Mouse (Mus musculus) embryonic facial prominence, embryonic 14.5 days (tissue): ENCODE data around the gene Ptprg. TPM values are rescaled to one million over a fixed set of nuclear protein-coding genes. Genes with fewer than 3 reads are reported as not detected.

Source experiments
- ATAC-seq: fragments of 200-750 bp; cut with Nextera tagmentation; 2 replicates; pipeline ENCODE4 v1.8.0; 2017; ENCODE audit warnings: low read depth, moderate number of reproducible peaks, moderate TSS enrichment
- DNase-seq: peaks from one replicate; pipeline ENCODE4 v3.0.0-alpha.2; 2015; ENCODE audit warnings: low spot score
- H3K27ac ChIP-seq: fragments of 300-500 bp; sonication (generic); replicated peaks from 2 replicates; pipeline ENCODE4 v1.5.1; 2014; ENCODE audit warnings: low read depth, mild to moderate bottlenecking, low read length, moderate library complexity
- H3K27me3 ChIP-seq: fragments of 300-500 bp; sonication (generic); replicated peaks from 2 replicates; pipeline ENCODE4 v1.6.1; 2014; ENCODE audit warnings: low read length; ENCODE audit not compliant: control insufficient read depth, insufficient read depth
- H3K36me3 ChIP-seq: fragments of 300-500 bp; sonication (generic); 2 replicates; pipeline ENCODE4 v1.6.1; 2014; ENCODE audit warnings: low read length, mixed read lengths; ENCODE audit not compliant: control insufficient read depth, insufficient read depth
- H3K4me1 ChIP-seq: fragments of 300-500 bp; sonication (generic); 2 replicates; pipeline ENCODE4 v1.6.1; 2014; ENCODE audit warnings: antibody characterized with exemption, low read length; ENCODE audit not compliant: control insufficient read depth, insufficient read depth
- H3K4me2 ChIP-seq: fragments of 300-500 bp; sonication (generic); 2 replicates; pipeline ENCODE4 v1.6.1; 2014; ENCODE audit warnings: low read depth, mild to moderate bottlenecking, low read length, moderate library complexity, mixed read lengths
- H3K4me3 ChIP-seq: fragments of 300-500 bp; sonication (generic); 2 replicates; pipeline ENCODE4 v1.5.1; 2014; ENCODE audit warnings: low read depth, mild to moderate bottlenecking, low read length
- H3K9ac ChIP-seq: fragments of 300-500 bp; sonication (generic); 2 replicates; pipeline ENCODE4 v1.6.1; 2014; ENCODE audit warnings: low read depth, mild to moderate bottlenecking, low read length, moderate library complexity, mixed read lengths
- H3K9me3 ChIP-seq: fragments of 300-500 bp; sonication (generic); 2 replicates; pipeline ENCODE4 v1.6.1; 2016; ENCODE audit warnings: low read length; ENCODE audit not compliant: control insufficient read depth
- WGBS: fragments of 180-500 bp; shearing (Covaris S2); extraction: QIAGEN DNeasy Blood & Tissue Kit; methylation state at CpG from one replicate; pipeline ENCODE4 v1.1.7; 2014; 5-methylcytosine and 5-hydroxymethylcytosine counted together
- polyA plus RNA-seq: library from polyadenylated mRNA; unstranded; fragments of >200 nt; fragmentation: Nextera tagmentation; extraction: Ambion mirVana; gene quantifications from 2 replicates; pipeline ENCODE4 v1.2.1, GENCODE M21; 2014

Gene Ptprg
- polyA plus RNA-seq, 1 experiment from 2014 or later, result 23.5 TPM

DNA sequence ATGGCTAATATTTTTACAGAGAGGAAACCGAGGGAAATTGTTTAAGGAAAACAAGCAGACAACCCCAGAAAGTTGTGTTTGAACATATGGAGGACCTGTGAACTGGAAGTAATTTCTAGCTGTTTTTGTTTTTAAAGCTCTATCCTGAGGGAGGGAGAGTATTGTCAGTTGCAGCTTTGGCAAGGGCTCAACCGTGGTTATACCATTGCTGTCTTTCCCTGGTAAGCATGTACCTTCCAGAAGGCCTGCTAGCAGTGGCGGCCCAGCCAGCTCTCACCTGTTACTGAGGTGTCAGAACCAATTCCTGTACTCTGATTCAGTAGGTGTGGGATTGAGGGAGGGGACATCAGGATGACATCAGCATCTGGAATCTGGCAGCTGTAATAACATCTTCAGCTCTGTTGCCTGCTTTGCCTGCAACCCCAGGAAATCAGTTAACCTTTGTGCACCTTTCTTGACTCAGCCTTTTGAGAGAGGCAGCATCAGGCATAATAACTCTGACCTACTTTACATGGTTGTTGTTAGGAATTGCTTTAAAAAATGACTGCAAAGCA is 304.7 kb downstream of the Ptprg start:
- peaks cover 12% of the 10 kb centered on the region; the same call in 1 of the 2 replicates for H3K4me1 ChIP-seq
- no peaks in the 10 kb centered on the region for H3K9me3 ChIP-seq
- no peak overlapping the region for H3K27ac ChIP-seq
- no peak overlapping the region for H3K4me2 ChIP-seq
- no peak for ATAC-seq
- DNase-seq, result no peak
- no peaks in the 10 kb centered on the region for H3K36me3 ChIP-seq
- no peak overlapping the region for H3K4me3 ChIP-seq
- H3K9ac ChIP-seq, result no peak overlapping the region
- 37% methylated on average over 3 of the region's 3 CpGs for WGBS
- no peaks in the 10 kb centered on the region for H3K27me3 ChIP-seq

GRCm38 (mm10) chr14:11863286-11863685 is 310.0 kb downstream of the Ptprg start:
- Histone ChIP-seq H3K9me3 (no peaks in the 10 kb centered on the region), H3K27ac (0 out of 2 replicates have a peak overlapping the region, but pooled peaks have one; percentile 1), H3K4me3 (no peak overlapping the region), H3K9ac (no peak overlapping the region), H3K4me1 (peaks cover 32% of the 10 kb centered on the region), H3K4me2 (no peak overlapping the region), H3K27me3 (no peaks in the 10 kb centered on the region), H3K36me3 (no peaks in the 10 kb centered on the region)
- ATAC-seq (no peak), DNase-seq (no peak)
- 53% methylated on average over 3 of the region's 3 CpGs for WGBS

GRCm38 (mm10) chr14:11864840-11865239 is 311.5 kb downstream of the Ptprg start:
- ATAC-seq (no peak; the same call in 1 of the 2 replicates), DNase-seq (peak; percentile 35)
- H3K4me3 ChIP-seq, result no peak overlapping the region
- H3K9me3 ChIP-seq, result no peaks in the 10 kb centered on the region
- peaks cover 25% of the 10 kb centered on the region for H3K4me1 ChIP-seq
- H3K36me3 ChIP-seq, result no peaks in the 10 kb centered on the region
- peak overlapping the region; percentile 23; the same call in 1 of the 2 replicates for H3K4me2 ChIP-seq
- no peaks in the 10 kb centered on the region for H3K27me3 ChIP-seq
- 13% methylated on average over 3 of the region's 3 CpGs for WGBS
- H3K27ac ChIP-seq, result no peak overlapping the region; the same call in 1 of the 2 replicates
- no peak overlapping the region for H3K9ac ChIP-seq

GRCm38 (mm10) chr14:11865332-11865731 is 312.0 kb downstream of the Ptprg start:
- DNase-seq (peak; percentile 64), ATAC-seq (peak; percentile 60; the same call in 1 of the 2 replicates)
- no peak overlapping the region for H3K27ac ChIP-seq
- peaks cover 29% of the 10 kb centered on the region for H3K4me1 ChIP-seq
- no peaks in the 10 kb centered on the region for H3K36me3 ChIP-seq
- H3K4me3 ChIP-seq, result no peak overlapping the region
- WGBS, result 10% methylated on average over 5 of the region's 5 CpGs
- H3K4me2 ChIP-seq, result peak overlapping the region; percentile 23; the same call in 1 of the 2 replicates
- no peaks in the 10 kb centered on the region for H3K27me3 ChIP-seq
- no peak overlapping the region for H3K9ac ChIP-seq
- no peaks in the 10 kb centered on the region for H3K9me3 ChIP-seq

GRCm38 (mm10) chr14:11865872-11866271 is 312.5 kb downstream of the Ptprg start:
- WGBS, result 65% methylated on average over 6 of the region's 6 CpGs
- no peaks in the 10 kb centered on the region for H3K27me3 ChIP-seq
- no peak for DNase-seq
- no peak overlapping the region for H3K27ac ChIP-seq
- no peaks in the 10 kb centered on the region for H3K36me3 ChIP-seq
- peaks cover 32% of the 10 kb centered on the region for H3K4me1 ChIP-seq
- H3K9me3 ChIP-seq, result no peaks in the 10 kb centered on the region
- H3K9ac ChIP-seq, result no peak overlapping the region
- H3K4me2 ChIP-seq, result no peak overlapping the region
- no peak for ATAC-seq
- no peak overlapping the region for H3K4me3 ChIP-seq

DNA sequence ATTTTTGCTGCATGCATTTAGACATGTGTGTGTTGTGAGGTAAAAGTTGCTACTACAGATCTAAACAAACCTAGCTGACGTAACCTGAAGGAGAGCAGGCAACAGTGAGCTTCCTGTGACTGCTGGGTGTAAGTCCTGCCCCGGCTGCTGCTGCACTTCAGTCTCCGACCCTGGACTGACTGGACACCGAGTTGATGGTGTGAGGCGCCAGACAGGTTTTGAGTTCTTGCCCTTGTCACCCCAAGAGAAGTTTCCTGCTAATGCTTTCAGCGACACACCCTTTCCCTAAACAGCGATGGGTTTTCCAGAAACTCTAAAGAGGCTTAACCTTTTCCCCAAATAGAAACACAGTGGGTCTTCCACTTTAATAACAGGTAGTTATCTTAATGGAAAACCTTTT is 313.1 kb downstream of the Ptprg start:
- Histone ChIP-seq H3K27ac (no peak overlapping the region), H3K4me1 (peaks cover 37% of the 10 kb centered on the region), H3K27me3 (no peaks in the 10 kb centered on the region), H3K36me3 (no peaks in the 10 kb centered on the region), H3K4me2 (no peak overlapping the region), H3K9ac (no peak overlapping the region), H3K9me3 (no peaks in the 10 kb centered on the region), H3K4me3 (no peak overlapping the region)
- ATAC-seq, result no peak
- DNase-seq, result no peak
- 73% methylated on average over 6 of the region's 7 CpGs for WGBS

DNA sequence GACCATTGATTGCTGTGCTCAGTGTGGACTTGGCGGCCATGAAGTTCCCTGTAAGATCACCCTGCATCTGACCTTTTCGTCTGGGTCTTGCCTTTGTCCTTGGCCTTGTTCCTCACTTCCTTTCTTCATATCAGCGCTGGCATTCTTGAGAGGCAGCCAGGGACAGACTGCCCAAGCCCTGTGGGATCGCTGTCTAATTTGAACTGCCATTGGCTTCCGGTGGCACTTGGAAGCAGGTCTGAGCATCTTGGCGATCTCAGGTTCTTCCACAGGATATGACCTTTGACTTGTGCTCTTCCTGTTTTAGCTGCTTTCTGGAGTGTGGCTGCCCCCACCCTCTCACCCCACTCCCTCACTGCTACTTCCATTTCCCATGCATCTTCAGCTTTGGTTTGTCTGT is 315.3 kb downstream of the Ptprg start:
- Histone ChIP-seq H3K4me1 (peaks cover 44% of the 10 kb centered on the region), H3K4me2 (no peak overlapping the region), H3K36me3 (no peaks in the 10 kb centered on the region), H3K9ac (no peak overlapping the region), H3K9me3 (no peaks in the 10 kb centered on the region), H3K27me3 (no peaks in the 10 kb centered on the region), H3K4me3 (no peak overlapping the region), H3K27ac (no peak overlapping the region)
- no peak for DNase-seq
- no peak for ATAC-seq
- 38% methylated on average over 6 of the region's 6 CpGs for WGBS

GRCm38 (mm10) chr14:11871752-11872344 is 318.5 kb downstream of the Ptprg start:
- WGBS, result 22% methylated on average over 8 of the region's 8 CpGs
- H3K27me3 ChIP-seq, result no peaks in the 10 kb centered on the region
- no peaks in the 10 kb centered on the region for H3K36me3 ChIP-seq
- peaks cover 35% of the 10 kb centered on the region for H3K4me1 ChIP-seq
- H3K27ac ChIP-seq, result peak overlapping the region; percentile 33; the same call in 1 of the 2 replicates
- DNase-seq (peak; percentile 73), ATAC-seq (no peak)
- H3K9me3 ChIP-seq, result no peaks in the 10 kb centered on the region
- no peak overlapping the region; the same call in none of the 2 replicates for H3K4me2 ChIP-seq
- H3K4me3 ChIP-seq, result no peak overlapping the region
- no peak overlapping the region for H3K9ac ChIP-seq

GRCm38 (mm10) chr14:11874266-11874665 is 320.9 kb downstream of the Ptprg start:
- H3K4me3 ChIP-seq, result no peak overlapping the region
- no peak for DNase-seq
- H3K4me2 ChIP-seq, result no peak overlapping the region
- no peaks in the 10 kb centered on the region for H3K9me3 ChIP-seq
- H3K27ac ChIP-seq, result no peak overlapping the region
- H3K27me3 ChIP-seq, result no peaks in the 10 kb centered on the region
- no peak for ATAC-seq
- no peak overlapping the region for H3K9ac ChIP-seq
- 85% methylated on average over 6 of the region's 6 CpGs for WGBS
- no peaks in the 10 kb centered on the region for H3K36me3 ChIP-seq
- H3K4me1 ChIP-seq, result peaks cover 39% of the 10 kb centered on the region
